Mouse (Mus musculus) granulocyte monocyte progenitor cell, adult 5-6 weeks (primary cell): ENCODE measurements around the gene Rab3il1. TPM values are rescaled to one million over a fixed set of nuclear protein-coding genes. Genes with fewer than 3 reads are reported as not detected.

ENCODE experiments used
- ATAC-seq: replicated peaks from 2 replicates; pipeline ENCODE4 v1.8.0; 2016; ENCODE audit warnings: mild to moderate bottlenecking, moderate TSS enrichment, inconsistent platforms; ENCODE audit not compliant: poor library complexity, severe bottlenecking
- total RNA-seq, 2 experiments: library from RNA; stranded (forward) in 1 of 2; stranded (reverse) in 1 of 2; fragments of 200-712, 200-1000 nt in 1 of 2; fragments of >200 nt in 1 of 2; fragmentation: Nextera tagmentation in 1 of 2; gene quantifications; 2 replicates each; pipeline ENCODE4 v1.2.3; 2014 to 2017

Rab3il1 gene
- total RNA-seq, 2 experiments from 2014 or later = 2.8 to 3.7 TPM

GRCm38 (mm10) chr19:10082105-10082504 lies 80.6 kb downstream of the Rab3il1 start:
- peak; percentile 44; the same call in 1 of the 2 replicates for ATAC-seq

GRCm38 (mm10) chr19:10085454-10085853 lies 84.0 kb downstream of the Rab3il1 start:
- ATAC-seq = no peak

- ATAC-seq = no peak
These were observed 85.5 kb downstream of the Rab3il1 start for GRCm38 (mm10) chr19:10086976-10087375.

Other genes starting within 250 kb of the Rab3il1 start
- gene Scgb2a2, start 154.1 kb upstream of the Rab3il1 start, total RNA-seq (2014; fragmentation: Nextera tagmentation) = not detected in 2 replicates
- not detected in 2 replicates for gene Scgb2a2, start 154.1 kb upstream of the Rab3il1 start, total RNA-seq (2017)
- 143 and 171 TPM in 2 replicates for gene Incenp, start 102.1 kb upstream of the Rab3il1 start, total RNA-seq (2014; fragmentation: Nextera tagmentation)
- 99.8 and 115 TPM in 2 replicates for gene Incenp, start 102.1 kb upstream of the Rab3il1 start, total RNA-seq (2017)
- gene Fth1, start 21.1 kb upstream of the Rab3il1 start, total RNA-seq (2014; fragmentation: Nextera tagmentation) = 806 and 810 TPM in 2 replicates
- 350 and 359 TPM in 2 replicates for gene Fth1, start 21.1 kb upstream of the Rab3il1 start, total RNA-seq (2017)
- not detected in 2 replicates for gene Best1, start within 50 bp of the Rab3il1 start, total RNA-seq (2014; fragmentation: Nextera tagmentation)
- 0.09 TPM in 1 of 2 replicates, not detected in the other for gene Best1, start within 50 bp of the Rab3il1 start, total RNA-seq (2017)
- 0.38 and 0.97 TPM in 2 replicates for gene Fads3, start 39.9 kb downstream of the Rab3il1 start, total RNA-seq (2014; fragmentation: Nextera tagmentation)
- 0.22 and 1.4 TPM in 2 replicates for gene Fads3, start 39.9 kb downstream of the Rab3il1 start, total RNA-seq (2017)
- 4.8 and 5.5 TPM in 2 replicates for gene Fads2, start 100.1 kb downstream of the Rab3il1 start, total RNA-seq (2014; fragmentation: Nextera tagmentation)
- gene Fads2, start 100.1 kb downstream of the Rab3il1 start, total RNA-seq (2017) = 3.7 and 5.4 TPM in 2 replicates
- gene Fads1, start 181.2 kb downstream of the Rab3il1 start, total RNA-seq (2014; fragmentation: Nextera tagmentation) = 11.3 and 14.5 TPM in 2 replicates
- gene Fads1, start 181.2 kb downstream of the Rab3il1 start, total RNA-seq (2017) = 9.7 and 18.5 TPM in 2 replicates
- 356 and 442 TPM in 2 replicates for gene Tmem258, start 202.3 kb downstream of the Rab3il1 start, total RNA-seq (2014; fragmentation: Nextera tagmentation)
- 191 and 246 TPM in 2 replicates for gene Tmem258, start 202.3 kb downstream of the Rab3il1 start, total RNA-seq (2017)
- 82.9 and 89.7 TPM in 2 replicates for gene Fen1, start 202.5 kb downstream of the Rab3il1 start, total RNA-seq (2014; fragmentation: Nextera tagmentation)
- gene Fen1, start 202.5 kb downstream of the Rab3il1 start, total RNA-seq (2017) = 145 and 160 TPM in 2 replicates
- gene Myrf, start 239.1 kb downstream of the Rab3il1 start, total RNA-seq (2014; fragmentation: Nextera tagmentation) = not detected in 2 replicates
- not detected in 2 replicates for gene Myrf, start 239.1 kb downstream of the Rab3il1 start, total RNA-seq (2017)